Mouse (Mus musculus) erythroblast, embryonic 14.5 days (primary cell): ENCODE measurements around the gene Slco3a1.

Source experiments
- GATA1 ChIP-seq: IDR thresholded peaks from 2 replicates; pipeline ENCODE4 v1.6.1; 2012; ENCODE audit warnings: low read length, inconsistent platforms, mixed read lengths
- TAL1 ChIP-seq: IDR thresholded peaks from 3 replicates; pipeline ENCODE4 v1.6.1; 2012; ENCODE audit warnings: low read length, inconsistent platforms, mixed read lengths

DNA sequence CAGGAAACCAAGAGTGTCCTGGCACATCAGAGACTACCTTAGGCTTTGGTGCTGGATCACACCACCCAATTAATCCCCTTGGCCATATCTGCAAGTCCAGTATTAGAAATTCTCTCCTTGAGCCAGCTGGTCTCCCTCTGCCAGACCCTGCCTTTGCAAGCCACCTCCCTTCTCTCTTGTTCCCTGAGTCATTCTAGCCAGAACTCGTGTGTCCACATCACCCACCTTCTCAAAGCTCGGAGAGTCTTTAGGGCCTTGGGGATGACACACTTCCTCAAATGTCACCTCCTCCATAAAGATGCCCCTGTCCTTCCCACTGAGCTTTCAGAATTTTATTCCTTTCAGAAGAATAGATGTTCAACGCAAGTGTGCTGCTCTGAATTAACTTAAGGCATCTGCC is 172.3 kb downstream of the Slco3a1 start:
- no peak for TF ChIP-seq TAL1
- no peak for TF ChIP-seq GATA1
